Mouse (Mus musculus): ENCODE measurements around the gene Sox14.

The Sox14 gene

DNA sequence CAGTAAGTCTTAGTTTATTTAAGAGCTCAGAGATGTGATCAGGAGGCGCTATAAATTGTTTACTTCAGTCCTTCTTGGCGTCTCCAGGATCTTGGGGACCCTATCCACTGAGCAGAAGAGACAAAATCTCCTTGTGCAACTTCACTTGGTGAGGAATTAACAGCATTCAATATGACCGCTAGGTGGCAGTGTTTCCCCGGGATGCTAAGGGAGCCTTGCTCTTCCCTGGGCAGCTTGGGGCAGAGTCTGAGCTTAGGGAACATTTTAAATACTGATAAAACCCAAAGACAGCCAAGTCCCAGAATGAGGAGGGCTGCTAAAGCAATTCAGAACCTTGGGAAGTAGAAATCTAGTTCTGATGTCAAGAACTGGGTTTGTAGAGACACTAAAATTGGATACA lies 29.1 kb downstream of the Sox14 start:
- DNase-seq, result peak; percentile 58

DNA sequence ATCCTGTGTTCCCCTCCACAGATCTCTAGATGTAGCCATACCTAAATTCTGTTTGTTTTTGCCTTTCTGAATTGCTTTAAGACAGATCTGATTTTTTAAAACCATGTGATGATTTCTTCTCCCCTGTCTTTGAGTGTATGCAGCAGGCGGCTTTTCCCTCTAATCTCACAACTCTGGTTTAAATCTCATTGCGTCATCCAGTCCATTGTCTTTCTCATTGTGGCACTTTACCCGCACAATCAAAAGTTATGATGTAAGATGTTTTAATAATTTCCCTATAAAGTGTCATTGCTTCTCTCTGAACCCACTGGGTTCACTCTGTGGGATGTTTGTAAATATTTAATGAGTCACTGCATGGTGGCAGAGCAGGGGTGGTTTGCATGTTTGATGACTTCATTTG lies 36.6 kb downstream of the Sox14 start:
- no peak for DNase-seq

DNA sequence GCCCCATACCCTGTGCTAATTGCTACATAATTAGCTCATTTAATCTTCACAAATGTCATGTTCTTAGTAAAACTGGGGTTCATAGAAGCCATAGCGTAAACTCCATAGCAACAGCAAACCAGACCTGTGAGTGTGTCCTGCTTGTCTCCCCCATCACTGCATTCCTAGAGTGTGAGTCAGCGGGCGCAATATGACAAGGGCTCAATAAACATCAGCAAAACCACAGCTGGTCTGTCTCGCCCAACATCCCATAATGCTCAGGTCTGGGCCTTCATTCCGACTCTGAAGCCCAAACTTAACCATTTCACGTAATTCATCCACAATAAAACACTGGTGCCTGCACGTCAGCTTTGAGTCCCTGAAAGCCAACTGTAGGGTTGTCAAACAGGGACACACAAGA lies 37.1 kb downstream of the Sox14 start:
- no peak for DNase-seq

DNA sequence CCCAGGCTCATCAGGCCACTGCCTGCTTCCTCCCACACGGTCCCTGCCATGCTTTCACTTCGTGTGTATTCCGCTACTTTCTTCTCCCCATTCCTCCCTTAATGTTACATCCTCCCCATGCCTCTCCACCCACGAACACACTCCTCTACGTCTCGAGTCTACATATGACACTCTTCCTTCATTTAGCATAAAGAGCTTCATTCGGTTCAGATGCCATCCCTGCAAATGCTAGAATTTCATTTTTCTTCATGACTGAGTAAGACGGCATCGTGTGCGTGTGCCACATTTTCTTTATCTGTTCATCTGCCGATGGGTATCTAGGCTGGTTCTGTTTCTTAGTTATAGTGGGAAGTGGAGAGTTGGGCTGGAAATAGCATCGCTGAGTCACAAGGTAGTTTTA lies 39.3 kb downstream of the Sox14 start:
- DNase-seq, result peak; percentile 35

DNA sequence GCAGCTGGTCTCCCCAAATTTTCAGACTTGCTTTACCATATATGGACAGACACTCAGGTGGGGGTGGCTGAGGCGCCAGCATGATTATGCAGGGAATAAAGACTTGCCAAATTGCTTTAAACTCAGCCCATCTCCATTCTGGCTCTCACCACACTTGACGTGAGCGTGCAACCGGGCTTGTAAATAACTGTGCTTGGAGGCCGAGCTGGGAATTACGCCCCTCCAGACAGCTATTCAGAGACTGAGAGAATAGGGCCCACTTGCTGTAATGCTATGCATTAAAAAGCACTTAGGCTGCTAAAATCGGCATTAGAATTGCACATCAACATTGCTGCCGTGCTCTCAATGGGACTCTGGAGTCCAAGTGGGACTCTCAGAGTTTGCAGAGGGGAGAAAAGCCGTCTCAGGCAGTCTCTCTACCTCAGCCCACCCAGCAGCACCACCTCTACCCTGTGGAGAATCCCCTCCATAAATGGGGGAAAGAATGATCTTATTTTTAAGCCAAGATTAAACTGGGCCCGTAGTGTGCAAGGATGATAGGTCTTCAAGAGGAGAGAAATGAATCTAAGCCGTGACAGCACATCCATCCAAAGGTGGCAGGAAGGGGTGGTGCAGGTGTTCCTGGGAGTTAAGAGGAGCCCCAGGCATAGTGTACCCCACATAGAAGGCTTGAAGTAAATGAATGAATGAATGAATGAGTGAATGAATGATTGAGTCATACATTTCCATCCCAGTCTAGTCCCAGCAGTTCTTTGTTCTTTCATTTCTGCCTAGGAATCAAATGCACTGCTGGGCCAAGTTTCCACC lies 40.1 kb downstream of the Sox14 start:
- peak; percentile 14 for DNase-seq
